Comparison of ENCODE assay signal across 8 mouse cellular contexts in the genomic region with DNA sequence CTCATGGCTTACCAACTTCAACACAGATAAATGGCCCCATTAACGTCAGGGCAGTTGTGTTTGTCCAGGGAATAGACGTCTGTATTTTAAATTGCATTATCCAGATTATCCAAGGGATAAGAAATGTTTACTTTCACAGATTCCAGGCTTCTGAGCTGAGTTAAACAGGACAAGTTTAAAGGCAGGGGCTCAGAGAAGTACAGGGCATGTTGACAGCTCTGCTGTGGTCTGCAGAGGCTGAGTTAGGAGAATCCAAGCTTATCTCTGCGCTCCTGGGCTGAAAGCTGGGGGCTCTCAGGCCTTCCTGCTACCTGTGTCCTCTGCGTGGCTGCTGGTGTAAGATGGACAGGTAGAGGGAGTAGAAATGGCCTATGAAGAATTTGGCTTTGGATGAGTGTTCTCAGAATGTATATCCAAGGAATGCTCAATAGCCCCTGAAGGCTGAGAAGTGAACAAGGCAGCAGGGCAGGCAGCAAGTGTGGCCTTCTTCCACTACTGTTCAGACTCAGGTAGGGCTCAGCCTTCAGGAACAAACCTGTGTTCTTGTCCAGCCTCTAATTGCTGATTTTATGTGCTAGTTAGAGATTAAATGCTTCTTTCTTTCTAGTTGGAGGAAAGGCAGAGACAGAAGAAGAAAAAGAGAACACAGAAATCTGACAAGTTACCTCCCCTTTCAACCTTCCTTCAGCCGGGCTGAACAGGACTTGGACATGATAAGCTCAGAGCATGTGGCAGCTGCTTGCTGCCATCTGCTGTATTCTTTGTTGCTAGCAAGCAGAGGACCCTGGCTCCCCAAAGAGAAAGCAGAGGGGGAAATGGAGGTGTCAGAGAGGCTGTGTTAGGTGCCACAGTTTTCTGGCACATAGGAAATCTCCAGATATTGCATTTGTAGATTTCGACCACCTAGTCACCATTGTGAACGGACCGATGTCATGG.
DNase-seq lines count a peak whose midpoint lies in the region; ATAC-seq and TF ChIP-seq lines count a peak whose summit lies in the region.

No protein-coding gene starts in this region.

- 68% methylated on average over 8 of the region's 8 CpGs for WGBS in embryonic facial prominence, embryonic 10.5 days
- 44% methylated on average over 8 of the region's 8 CpGs for WGBS in intestine, postnatal 0 days
- WGBS in midbrain, embryonic 16.5 days, result 67% methylated on average over 8 of the region's 8 CpGs

- ATAC-seq in intestine, postnatal 0 days, result no peak
- peak; percentile 89 for ATAC-seq in midbrain, embryonic 16.5 days
- ATAC-seq in granulocyte monocyte progenitor cell, adult 5-6 weeks (replicated peaks; ENCODE audit: poor library complexity, severe bottlenecking), result no peak

- H3K4me3 ChIP-seq in embryonic facial prominence, embryonic 10.5 days, result no peak overlapping the region
- H3K4me3 ChIP-seq in intestine, postnatal 0 days (ENCODE audit: low read depth, low read length), result no peak overlapping the region
- no peak overlapping the region for H3K4me3 ChIP-seq in midbrain, embryonic 16.5 days (ENCODE audit: low read depth, low read length)

- H3K27ac ChIP-seq in embryonic facial prominence, embryonic 10.5 days (replicated peaks), result no peak overlapping the region
- H3K27ac ChIP-seq in intestine, postnatal 0 days (ENCODE audit: low read depth, low read length), result no peak overlapping the region
- H3K27ac ChIP-seq in midbrain, embryonic 16.5 days (ENCODE audit: low read length), result no peak overlapping the region

- peak; percentile 13 for DNase-seq in ovary, adult 18-20 months (ENCODE audit: low spot score)
- DNase-seq in ovary, postnatal 10 days (ENCODE audit: low spot score), result no peak
- DNase-seq in embryonic facial prominence, embryonic 10.5 days (ENCODE audit: low spot score), result peak; percentile 26
- DNase-seq in left cerebral cortex, postnatal 25 days (ENCODE audit: low spot score in 2 of 2), result peak; percentile 48 to 59
- DNase-seq in testis, postnatal 14 days (ENCODE audit: low spot score), result peak; percentile 7

- H3K27me3 ChIP-seq in embryonic facial prominence, embryonic 10.5 days (replicated peaks; ENCODE audit: low read depth, poor library complexity, severe bottlenecking), result no peaks in the 10 kb centered on the region
- no peaks in the 10 kb centered on the region for H3K27me3 ChIP-seq in intestine, postnatal 0 days (replicated peaks; ENCODE audit: control insufficient read depth, insufficient read depth, low read length)
- H3K27me3 ChIP-seq in midbrain, embryonic 16.5 days (ENCODE audit: control insufficient read depth, insufficient read depth, low read depth, low read length), result no peaks in the 10 kb centered on the region

- no peak overlapping the region for H3K4me2 ChIP-seq in intestine, postnatal 0 days (replicated peaks; ENCODE audit: low read depth)
- H3K4me2 ChIP-seq in midbrain, embryonic 16.5 days (ENCODE audit: low read length), result no peak overlapping the region

- H3K36me3 ChIP-seq in embryonic facial prominence, embryonic 10.5 days (replicated peaks), result no peaks in the 10 kb centered on the region
- no peaks in the 10 kb centered on the region for H3K36me3 ChIP-seq in intestine, postnatal 0 days (ENCODE audit: control insufficient read depth, insufficient read depth)
- no peaks in the 10 kb centered on the region for H3K36me3 ChIP-seq in midbrain, embryonic 16.5 days (ENCODE audit: control insufficient read depth, insufficient read depth, low read length)

- intact Hi-C loops in left cerebral cortex, postnatal 25 days (cut with DNase I), result loop anchor here (1.0 to 5.0 kb wide), 2 partner anchors 405 to 532 kb away; no protein-coding TSS in a partner anchor

- TF ChIP-seq CTCF in intestine, postnatal 0 days (IDR thresholded peaks at IDR 0.05; ENCODE audit: low read depth), result peak; percentile 78

- no peak overlapping the region for H3K9ac ChIP-seq in intestine, postnatal 0 days (ENCODE audit: low read depth, low read length)
- H3K9ac ChIP-seq in midbrain, embryonic 16.5 days (ENCODE audit: low read depth, low read length), result no peak overlapping the region

- H3K4me1 ChIP-seq in embryonic facial prominence, embryonic 10.5 days, result no peaks in the 10 kb centered on the region
- no peaks in the 10 kb centered on the region for H3K4me1 ChIP-seq in intestine, postnatal 0 days (replicated peaks; ENCODE audit: control insufficient read depth, insufficient read depth, low read length)
- H3K4me1 ChIP-seq in midbrain, embryonic 16.5 days (ENCODE audit: control insufficient read depth, insufficient read depth, low read length), result no peaks in the 10 kb centered on the region

- H3K9me3 ChIP-seq in embryonic facial prominence, embryonic 10.5 days, result no peaks in the 10 kb centered on the region
- no peaks in the 10 kb centered on the region for H3K9me3 ChIP-seq in intestine, postnatal 0 days (ENCODE audit: control insufficient read depth)
- no peaks in the 10 kb centered on the region for H3K9me3 ChIP-seq in midbrain, embryonic 16.5 days (replicated peaks; ENCODE audit: control insufficient read depth, low read length, poor library complexity, severe bottlenecking)
